Mouse (Mus musculus) adrenal gland, postnatal 4 days (tissue): Measurements from ENCODE around the gene Mpv17l2. TPM values are rescaled to one million over a fixed set of nuclear protein-coding genes. Genes with fewer than 3 reads are reported as not detected.

Experiments
- DNase-seq, 2 experiments: peaks; one replicate each; pipeline ENCODE4 v3.0.0; 2021 to 2022; ENCODE audit warnings: low spot score in 2 of 2, mixed read lengths in 2 of 2
- total RNA-seq, 2 experiments: library from RNA; stranded (reverse); gene quantifications; 2 replicates each; pipeline ENCODE4 v1.2.3; 2021

The Mpv17l2 gene
- total RNA-seq, 2 experiments from 2014 or later: 93.1 to 109 TPM

DNA sequence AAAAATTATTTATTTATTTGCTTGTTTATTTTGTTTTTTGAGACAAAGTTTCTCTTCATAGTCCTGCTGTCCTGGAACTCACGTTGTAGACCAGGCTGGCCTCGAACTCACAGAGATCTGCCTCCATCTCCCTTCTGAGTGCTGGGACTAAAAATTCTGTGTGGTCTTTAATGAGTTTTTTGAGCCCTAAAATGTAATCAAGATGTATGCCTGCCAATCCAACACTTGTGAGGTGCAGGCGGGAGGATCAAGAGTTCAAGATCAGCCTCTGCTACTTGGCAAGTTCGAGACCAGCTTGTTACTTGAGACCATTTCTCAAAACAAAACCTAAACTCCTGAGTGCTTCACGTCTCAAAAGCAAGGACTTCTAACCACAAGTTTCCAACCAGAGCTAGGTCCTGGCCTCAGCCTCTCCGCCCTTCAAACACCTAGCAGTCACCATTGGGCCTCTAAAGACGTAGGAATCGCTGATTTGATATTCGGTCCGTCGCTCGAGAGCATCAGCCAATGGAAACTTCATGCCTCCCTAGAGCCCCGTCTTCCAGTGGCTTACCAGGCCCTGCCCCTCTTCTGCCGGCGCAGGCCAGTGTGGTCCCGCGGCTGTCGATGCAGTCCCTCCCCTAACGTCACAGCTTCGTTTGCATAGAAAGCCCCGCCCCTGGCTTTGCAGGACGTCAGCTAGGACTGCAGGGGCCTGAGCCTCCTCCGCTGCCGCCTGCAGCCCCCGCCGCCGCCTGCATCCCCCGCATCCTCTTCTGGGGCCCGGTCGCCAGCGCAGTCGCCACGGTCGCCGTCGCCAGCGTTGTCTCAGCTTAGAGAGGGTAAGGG, 6.5 kb downstream of the Mpv17l2 start, which contains the start of gene Rab3a:
Gene Rab3a (plus strand): TSS at position 637 of the 828 bp plus-strand sequence.
- DNase-seq: peak; percentile 80 to 90

- no peak for DNase-seq
Measured at GRCm38 (mm10) chr8:70753151-70753550, 7.6 kb downstream of the Mpv17l2 start.

DNA sequence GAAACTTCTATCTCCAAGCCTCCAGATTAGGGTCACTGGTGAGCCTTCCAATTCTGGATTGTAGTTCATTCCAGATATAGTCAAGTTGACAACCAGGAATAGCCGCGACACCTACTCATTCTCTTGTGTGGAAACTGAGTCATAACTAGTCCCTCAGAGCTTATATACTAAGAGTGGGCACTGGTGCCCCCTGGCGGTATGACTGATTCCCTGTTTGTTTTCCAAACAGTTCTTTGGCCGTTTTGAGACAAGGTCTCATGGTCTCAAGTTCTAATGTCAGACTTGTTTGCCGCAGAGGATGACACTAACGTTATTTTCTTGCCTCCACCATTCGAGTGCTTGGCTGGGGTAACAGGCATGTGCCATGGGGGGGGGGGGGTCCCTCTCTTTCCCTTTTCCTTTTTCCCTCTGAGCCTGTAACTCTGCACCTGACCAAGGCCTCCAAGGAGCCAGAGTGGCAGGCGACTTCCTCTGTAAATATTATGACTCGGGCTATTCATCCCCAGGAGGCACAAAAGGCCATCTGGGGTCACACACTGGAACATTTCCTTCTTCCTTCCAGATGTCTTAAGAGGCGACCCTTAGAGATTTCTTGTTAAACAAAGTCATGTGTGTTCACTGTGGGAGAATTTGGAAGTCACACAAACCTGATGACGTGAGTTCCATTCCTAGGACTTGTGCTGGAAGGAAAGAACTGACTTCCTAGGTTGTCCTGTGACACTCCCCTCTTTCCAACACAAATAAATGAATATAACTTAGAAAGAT, 8.6 kb downstream of the Mpv17l2 start:
- DNase-seq: no peak

DNA sequence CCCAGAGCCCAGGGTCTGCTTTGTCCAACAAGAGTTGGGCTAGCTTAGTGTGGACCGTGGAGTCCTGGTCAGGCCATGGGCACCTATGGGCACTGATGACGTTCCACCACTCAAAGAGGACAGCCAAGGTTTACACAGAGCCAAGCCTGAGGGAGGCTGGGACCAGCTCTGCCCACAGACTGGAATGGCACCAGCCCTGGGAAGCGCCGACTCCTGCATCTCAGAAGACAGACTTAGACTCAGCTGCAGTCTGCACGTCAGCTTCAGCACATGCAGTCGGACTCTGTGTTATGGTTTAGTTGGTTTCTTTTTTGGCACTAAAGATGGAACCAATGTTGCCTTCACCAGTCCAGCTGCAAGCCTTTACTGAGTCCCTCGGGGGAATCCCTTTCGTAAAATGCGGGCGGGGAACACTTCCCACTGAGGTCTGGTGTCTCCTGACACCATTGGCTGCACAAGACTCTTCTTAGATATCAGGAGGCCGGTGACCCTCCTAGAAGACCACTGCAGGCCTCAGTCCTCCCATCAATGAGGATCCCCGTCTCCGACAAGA, 10.5 kb downstream of the Mpv17l2 start:
- no peak for DNase-seq

DNA sequence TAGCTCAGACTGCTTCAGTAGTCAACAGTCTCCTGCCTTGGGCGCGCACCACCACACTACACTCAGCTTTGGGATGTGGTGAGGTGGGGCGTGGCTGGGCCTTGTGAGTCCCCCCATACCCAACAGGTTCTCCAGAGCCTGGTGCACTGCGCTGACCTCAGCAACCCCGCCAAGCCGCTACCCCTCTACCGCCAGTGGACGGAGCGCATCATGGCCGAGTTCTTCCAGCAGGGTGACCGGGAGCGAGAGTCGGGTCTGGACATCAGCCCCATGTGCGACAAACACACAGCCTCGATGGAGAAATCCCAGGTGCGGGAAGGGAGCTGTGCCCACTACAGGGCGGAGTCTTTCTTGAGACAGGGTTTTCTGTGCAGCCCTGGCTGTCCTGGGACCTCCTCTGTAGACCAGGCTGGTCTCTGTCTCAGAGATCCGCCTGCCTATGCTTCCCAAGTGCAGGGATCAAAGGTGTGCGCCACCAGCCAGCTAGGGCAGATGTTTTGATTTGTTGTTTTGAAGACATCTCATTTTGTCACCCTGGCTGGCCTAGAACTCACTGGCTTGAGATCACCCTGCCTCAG, 11.6 kb downstream of the Mpv17l2 start:
- DNase-seq: no peak

DNA sequence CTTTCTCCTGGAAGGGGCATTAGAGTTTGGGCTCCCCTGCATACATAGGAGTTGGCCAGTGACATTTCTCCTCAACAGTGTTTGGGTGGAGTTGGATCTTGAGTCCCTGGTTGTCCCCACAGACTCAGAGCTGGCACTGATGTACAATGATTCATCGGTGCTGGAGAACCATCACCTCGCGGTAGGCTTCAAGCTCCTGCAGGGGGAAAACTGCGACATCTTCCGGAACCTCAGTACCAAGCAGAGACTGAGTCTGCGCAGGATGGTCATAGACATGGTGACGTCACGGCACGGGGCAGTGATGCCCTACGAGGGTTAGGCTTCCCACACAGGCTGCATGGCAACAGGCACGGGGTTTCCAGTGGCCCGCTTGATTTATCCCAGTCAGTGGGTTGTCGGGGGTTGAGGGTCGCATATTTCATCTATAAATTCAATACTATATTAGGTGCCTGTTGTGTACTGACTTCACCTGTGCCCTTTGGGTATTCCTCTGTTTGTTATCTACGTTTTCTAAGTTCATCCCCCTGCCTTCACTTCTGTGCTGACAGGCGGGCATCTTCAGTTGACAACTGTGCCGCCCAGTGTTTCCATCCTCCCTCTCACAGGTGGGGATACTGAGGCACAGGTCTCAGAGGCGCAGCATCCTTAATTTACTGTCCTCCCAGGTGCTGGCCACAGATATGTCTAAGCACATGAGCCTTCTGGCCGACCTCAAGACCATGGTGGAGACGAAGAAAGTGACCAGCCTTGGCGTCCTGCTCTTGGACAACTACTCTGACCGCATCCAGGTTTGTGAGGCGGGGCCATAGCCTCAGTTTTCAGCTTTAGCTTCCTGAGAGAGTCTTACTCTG, 12.3 kb downstream of the Mpv17l2 start:
- no peak for DNase-seq

DNA sequence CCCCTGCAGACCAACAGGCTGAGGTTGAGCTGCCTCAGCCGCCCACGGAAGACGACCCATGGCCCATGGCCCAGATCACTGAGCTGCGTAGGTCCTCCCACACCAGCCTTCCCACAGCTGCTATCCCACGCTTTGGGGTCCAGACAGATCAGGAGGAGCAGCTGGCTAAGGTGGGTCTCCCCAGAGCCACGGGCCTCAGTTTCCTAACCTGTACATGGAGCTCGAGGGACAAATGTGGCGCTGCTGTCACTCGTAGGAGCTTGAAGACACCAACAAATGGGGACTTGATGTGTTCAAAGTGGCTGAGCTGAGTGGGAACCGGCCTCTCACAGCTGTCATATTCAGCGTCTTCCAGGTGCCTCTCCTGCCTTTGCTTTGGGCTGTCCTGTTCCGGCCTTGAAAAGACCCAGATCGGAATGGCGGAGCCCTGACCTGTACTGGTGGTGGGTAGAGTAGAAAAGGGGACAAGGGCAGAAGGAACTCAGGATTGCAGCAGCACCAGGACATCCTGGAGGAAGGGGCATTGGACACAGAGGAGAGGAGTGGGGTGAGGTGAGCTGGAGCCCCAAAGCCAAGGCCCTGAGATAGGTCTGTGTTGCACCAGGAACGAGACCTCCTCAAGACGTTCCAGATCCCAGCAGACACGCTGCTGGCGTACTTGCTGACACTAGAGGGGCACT, 13.4 kb downstream of the Mpv17l2 start:
- no peak for DNase-seq

DNA sequence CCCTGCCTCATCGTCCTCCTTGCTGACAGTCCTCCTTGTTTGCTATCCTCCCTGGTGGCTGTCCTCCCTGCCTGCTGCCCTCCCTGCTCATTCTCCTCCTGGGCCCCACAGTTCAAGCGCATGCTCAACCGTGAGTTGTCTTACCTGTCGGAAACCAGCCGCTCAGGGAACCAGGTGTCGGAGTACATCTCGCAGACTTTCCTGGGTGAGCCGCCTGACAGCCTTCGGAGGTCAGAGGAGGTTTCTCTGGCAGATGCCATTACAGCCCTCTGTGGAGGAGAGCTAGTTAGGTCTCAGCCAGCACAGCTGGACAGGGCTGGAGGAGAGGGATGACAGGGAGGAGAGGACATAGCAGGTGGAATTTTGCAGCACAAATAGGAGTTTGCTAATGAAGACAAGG, 14.1 kb downstream of the Mpv17l2 start:
- no peak for DNase-seq

- DNase-seq: no peak
Measured at GRCm38 (mm10) chr8:70745691-70746220, 15.0 kb downstream of the Mpv17l2 start.

DNA sequence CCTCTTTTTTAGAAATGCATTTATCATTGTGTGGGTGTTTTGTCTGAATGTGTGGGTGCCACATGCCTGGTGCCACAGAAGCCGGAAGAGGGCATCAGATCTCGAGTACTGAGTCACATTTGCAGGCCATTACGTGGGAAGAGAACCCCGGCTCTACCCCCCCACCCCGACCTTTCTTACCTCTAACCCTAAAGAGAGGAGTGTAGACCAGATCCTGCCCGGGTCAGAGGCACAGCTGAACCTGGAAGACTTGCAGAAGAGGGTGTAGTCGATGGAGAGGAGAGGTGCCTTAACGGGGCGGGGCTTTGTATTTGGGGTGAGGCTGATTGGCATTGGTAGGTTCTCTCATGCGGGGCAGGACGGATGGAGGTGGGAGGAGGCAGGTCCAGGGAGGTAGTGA, 15.9 kb downstream of the Mpv17l2 start:
- DNase-seq: no peak

DNA sequence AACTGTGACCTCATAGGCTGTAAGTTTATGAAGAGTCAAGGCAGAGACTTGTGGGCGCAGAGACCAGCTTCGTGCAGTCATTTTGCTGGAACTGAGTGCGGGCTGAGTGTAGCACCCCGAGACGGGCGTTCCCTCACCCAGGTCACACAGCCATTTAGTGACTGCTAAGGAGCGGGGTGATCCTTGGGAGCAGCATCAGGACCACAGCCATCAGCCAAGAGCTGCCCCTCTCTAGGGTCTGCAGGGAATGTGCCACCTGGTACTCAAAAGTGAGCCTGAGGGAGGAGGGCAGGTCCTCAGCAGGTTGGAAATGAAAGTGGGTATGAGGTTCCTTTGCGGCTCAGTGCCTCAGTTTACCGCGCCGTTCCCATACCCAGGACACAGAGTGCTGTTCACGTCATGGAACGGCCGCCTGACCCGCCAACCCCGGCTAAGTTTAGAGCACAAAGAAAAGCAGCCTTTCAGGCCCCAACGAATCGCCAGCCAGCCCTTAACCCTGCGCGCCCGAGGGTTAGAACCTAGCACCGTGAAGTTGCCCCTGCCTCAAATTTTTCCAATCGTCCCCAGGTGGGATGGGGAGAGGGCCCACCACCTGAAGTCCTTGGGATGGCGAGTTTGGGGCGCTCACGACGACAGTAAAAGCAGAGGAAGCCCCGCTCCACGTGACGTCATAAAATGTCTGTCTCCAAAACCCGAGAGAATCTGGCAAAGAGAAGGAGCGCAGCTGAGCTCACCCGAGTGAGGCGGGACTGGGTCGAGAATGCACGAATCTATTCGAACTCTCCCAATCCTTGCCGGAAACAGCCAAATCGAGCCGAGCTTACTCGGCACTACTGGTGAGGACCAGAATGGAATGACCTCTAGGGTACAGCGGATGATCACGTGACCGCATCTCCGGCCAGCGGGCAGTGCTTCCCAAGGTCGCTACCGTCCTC, 16.8 kb downstream of the Mpv17l2 start:
- DNase-seq: no peak

- no peak for DNase-seq
Measured at GRCm38 (mm10) chr8:70742981-70743655, 17.6 kb downstream of the Mpv17l2 start.

- no peak for DNase-seq
Measured at GRCm38 (mm10) chr8:70742176-70742575, 18.6 kb downstream of the Mpv17l2 start.

DNA sequence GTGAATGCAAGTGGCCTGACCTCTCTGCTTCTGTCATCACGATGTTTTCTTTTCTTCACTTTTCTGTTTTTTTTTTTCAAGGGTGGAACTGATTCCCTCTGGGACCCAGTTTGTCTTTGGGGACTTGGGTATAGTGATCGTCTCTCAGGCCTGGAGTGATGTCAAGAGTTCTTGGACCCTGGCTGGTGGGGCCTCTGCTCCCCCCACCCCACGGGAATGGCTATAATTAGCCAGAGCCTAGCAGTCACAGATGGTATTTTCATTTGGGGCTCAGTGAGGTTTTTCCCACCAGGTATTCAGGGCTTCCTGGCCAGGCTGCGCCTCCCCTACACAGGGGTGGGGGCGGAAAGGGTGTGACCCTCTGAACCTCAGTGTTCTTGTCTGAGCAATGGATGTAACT, 19.1 kb downstream of the Mpv17l2 start:
- no peak for DNase-seq

DNA sequence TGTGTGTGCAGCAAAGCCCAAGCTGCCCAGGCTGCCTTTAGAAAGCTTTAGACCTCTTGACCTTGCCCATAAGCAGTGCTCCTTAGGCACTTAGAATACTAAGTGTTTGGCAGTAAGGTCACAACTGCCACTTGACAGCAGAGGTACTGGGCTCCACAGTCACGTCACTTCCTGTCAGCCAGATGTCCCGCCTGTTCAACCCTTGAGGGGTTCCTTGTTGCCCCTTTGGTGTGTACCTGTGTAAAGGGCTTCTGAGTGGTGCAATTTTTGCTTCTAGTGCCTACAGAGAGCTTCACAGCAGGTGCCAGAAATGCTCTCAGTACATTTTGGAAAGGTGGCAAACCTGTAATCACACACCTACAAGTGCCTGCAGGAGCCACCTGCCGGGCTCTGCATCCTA, 22.5 kb downstream of the Mpv17l2 start:
- no peak for DNase-seq

DNA sequence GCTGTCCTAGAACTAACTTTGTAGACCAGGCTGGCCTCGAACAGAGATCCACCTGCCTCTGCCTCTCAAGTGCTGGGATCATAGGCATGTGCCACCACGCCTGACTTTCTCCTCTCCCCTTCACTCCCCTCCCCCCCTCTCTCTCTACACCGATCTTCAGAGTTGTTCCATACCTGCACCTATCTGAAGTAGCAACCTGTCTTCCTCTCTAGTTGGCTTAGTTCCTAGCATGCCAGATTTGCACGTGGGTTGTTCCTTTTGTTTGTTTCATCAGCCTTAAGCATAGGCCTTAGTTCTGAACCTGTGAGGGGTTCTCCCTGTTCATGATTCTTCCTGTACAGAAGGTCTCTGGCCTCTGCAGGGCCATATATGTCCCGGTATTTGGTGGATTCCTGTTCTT, 23.0 kb downstream of the Mpv17l2 start:
- DNase-seq: no peak

- DNase-seq: no peak
Measured at GRCm38 (mm10) chr8:70730956-70731355, 29.8 kb downstream of the Mpv17l2 start.

GRCm38 (mm10) chr8:70729808-70730475, 30.8 kb downstream of the Mpv17l2 start:
- DNase-seq: no peak
